Mouse (Mus musculus) C2C12 (cell line): ENCODE results near the gene Cfap61. TPM values are rescaled to one million over a fixed set of nuclear protein-coding genes. Genes with fewer than 3 reads are reported as not detected.

ENCODE experiments used
- H3K27me3 ChIP-seq: one replicate; pipeline ENCODE4 v1.6.1; 2011; ENCODE audit not compliant: control insufficient read depth, insufficient read depth, insufficient read length
- H3K36me3 ChIP-seq: one replicate; pipeline ENCODE4 v1.6.1; 2011; ENCODE audit not compliant: control insufficient read depth, insufficient read depth
- H3K4me3 ChIP-seq: one replicate; pipeline ENCODE4 v1.5.1; 2011; ENCODE audit warnings: mild to moderate bottlenecking, control low read depth; ENCODE audit not compliant: poor library complexity, insufficient read depth, severe bottlenecking
- H3K79me2 ChIP-seq: one replicate; pipeline ENCODE4 v1.6.1; 2011; ENCODE audit not compliant: control insufficient read depth, insufficient read depth
- H3K79me3 ChIP-seq: one replicate; pipeline ENCODE4 v1.6.1; 2011; ENCODE audit warnings: low read depth, control low read depth
- H3ac ChIP-seq: one replicate; pipeline ENCODE3; 2011; ENCODE audit warnings: low read depth; ENCODE audit not compliant: control insufficient read depth, insufficient read length
- CEBPB ChIP-seq: IDR thresholded peaks from one replicate; pipeline ENCODE4 v1.6.1; 2011; ENCODE audit warnings: low read depth, mild to moderate bottlenecking, control low read depth, moderate library complexity
- CTCF ChIP-seq: IDR thresholded peaks from one replicate; pipeline ENCODE4 v1.5.1; 2011; ENCODE audit not compliant: control insufficient read depth, insufficient read depth, insufficient read length
- FOSL1 ChIP-seq: IDR thresholded peaks from one replicate; pipeline ENCODE4 v1.8.0; 2011; ENCODE audit warnings: mild to moderate bottlenecking, low read length; ENCODE audit not compliant: poor library complexity, insufficient read depth, severe bottlenecking
- MAX ChIP-seq: IDR thresholded peaks from one replicate; pipeline ENCODE4 v1.6.1; 2011; ENCODE audit warnings: mild to moderate bottlenecking, control low read depth
- MYOD1 ChIP-seq: IDR thresholded peaks from one replicate; pipeline ENCODE4 v1.6.1; 2011; ENCODE audit warnings: low read depth; ENCODE audit not compliant: control insufficient read depth, insufficient read length
- MYOG ChIP-seq: IDR thresholded peaks from one replicate; pipeline ENCODE4 v1.6.1; 2011; ENCODE audit not compliant: control insufficient read depth, insufficient read length; ENCODE audit errors: extremely low read depth
- USF1 ChIP-seq: IDR thresholded peaks from one replicate; pipeline ENCODE4 v1.6.1; 2011; ENCODE audit warnings: low read depth, mild to moderate bottlenecking, control low read depth, moderate library complexity
- polyA plus RNA-seq: library from polyadenylated mRNA; unstranded; fragments of >200 nt; fragmentation: generic; extraction: Trizol; gene quantifications from one replicate; pipeline ENCODE4 v1.2.1, GENCODE M21; 2012; ENCODE audit warnings: missing spikeins

Gene Cfap61
- polyA plus RNA-seq, 1 experiment: 0.06 TPM

GRCm38 (mm10) chr2:146239196-146239747 is 304.7 kb downstream of the Cfap61 start:
- no peak for TF ChIP-seq CEBPB
- no peak for TF ChIP-seq MYOD1
- TF ChIP-seq USF1: no peak
- no peak for TF ChIP-seq CTCF
- TF ChIP-seq FOSL1: no peak
- TF ChIP-seq MAX: no peak
- TF ChIP-seq MYOG: no peak
- H3K79me3 ChIP-seq: no peaks in the 10 kb centered on the region
- H3K79me2 ChIP-seq: no peaks in the 10 kb centered on the region
- no peak overlapping the region for H3K4me3 ChIP-seq
- no peaks in the 10 kb centered on the region for H3K27me3 ChIP-seq
- no peak overlapping the region for H3ac ChIP-seq
- no peaks in the 10 kb centered on the region for H3K36me3 ChIP-seq

DNA sequence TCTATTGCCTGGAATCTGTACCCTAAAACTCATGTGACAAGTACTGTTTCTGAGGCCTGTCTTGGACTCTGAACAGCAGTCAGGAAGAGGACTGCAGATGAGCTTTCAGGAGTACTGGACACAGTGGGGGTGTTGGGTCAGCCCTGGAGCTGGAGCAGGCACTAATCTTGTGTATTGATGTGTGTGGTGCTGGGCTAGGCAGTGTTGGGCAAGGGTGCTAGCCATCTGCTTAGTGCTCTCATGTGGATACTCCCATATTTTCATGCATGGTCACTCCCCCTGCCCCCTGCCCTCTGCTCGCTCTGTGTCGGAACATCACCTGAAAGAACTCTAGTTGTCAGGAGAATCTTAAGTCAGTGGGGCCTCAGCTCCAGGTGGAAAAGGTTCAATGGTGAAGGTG is 309.5 kb downstream of the Cfap61 start:
- H3K4me3 ChIP-seq: no peak overlapping the region
- H3K36me3 ChIP-seq: no peaks in the 10 kb centered on the region
- TF ChIP-seq MYOG (no peak), USF1 (no peak), MYOD1 (no peak), CEBPB (no peak), CTCF (no peak), FOSL1 (no peak), MAX (no peak)

DNA sequence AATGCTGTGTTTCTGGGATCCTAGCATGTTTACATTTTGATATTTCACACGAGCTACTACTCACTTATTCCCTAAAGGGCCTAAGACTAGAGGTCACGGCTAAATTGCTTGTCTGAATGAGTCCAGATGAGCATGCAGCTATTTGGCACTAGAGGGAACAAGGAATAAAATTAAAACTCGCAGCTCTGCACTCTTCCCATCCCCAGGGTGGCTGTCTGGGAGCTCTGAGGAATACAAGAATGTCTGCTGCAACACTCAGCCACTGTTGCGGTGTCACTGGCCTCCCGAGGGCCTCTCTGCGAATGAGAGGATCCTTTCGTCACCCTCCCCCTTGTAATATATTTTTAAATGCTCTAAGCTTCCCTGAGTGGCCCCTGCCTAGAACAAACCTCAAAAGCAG is 310.8 kb downstream of the Cfap61 start:
- TF ChIP-seq MYOD1 (no peak), MYOG (no peak), CEBPB (no peak), MAX (no peak), FOSL1 (no peak), CTCF (no peak), USF1 (no peak)
- Histone ChIP-seq H3K36me3 (no peaks in the 10 kb centered on the region), H3ac (no peak overlapping the region), H3K79me2 (no peaks in the 10 kb centered on the region), H3K27me3 (no peaks in the 10 kb centered on the region), H3K4me3 (no peak overlapping the region), H3K79me3 (no peaks in the 10 kb centered on the region)

More for the DNA sequence above, 309.5 kb downstream of the Cfap61 start:
- no peaks in the 10 kb centered on the region for H3K27me3 ChIP-seq
- no peaks in the 10 kb centered on the region for H3K79me3 ChIP-seq
- no peaks in the 10 kb centered on the region for H3K79me2 ChIP-seq
- no peak overlapping the region for H3ac ChIP-seq

GRCm38 (mm10) chr2:146246409-146247075 is 312.0 kb downstream of the Cfap61 start:
- Histone ChIP-seq H3K27me3 (no peaks in the 10 kb centered on the region), H3K79me3 (no peaks in the 10 kb centered on the region), H3ac (no peak overlapping the region), H3K79me2 (no peaks in the 10 kb centered on the region), H3K36me3 (no peaks in the 10 kb centered on the region), H3K4me3 (no peak overlapping the region)
- TF ChIP-seq CTCF (no peak), MAX (no peak), MYOD1 (no peak), USF1 (no peak), MYOG (no peak), FOSL1 (no peak), CEBPB (no peak)

DNA sequence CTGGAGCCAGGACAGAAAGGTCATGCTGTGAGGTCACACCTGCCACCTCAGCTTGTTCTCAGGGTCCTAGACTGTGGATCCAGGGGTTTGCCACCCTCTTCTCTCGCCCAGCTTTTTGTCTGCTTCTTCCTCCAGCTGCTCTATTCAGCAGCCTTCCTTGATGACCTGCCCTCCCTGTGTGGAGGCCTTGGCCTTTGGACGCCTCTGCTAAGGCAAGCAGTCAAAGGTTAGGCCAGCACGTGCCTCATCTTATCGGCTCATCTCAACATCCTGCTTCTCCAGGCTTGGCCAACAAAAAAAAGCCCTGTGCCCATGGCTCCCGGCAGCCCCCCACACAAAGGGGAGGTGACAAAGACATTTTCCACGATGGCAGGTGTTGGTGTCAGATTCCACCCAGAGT is 313.0 kb downstream of the Cfap61 start:
- Histone ChIP-seq H3ac (no peak overlapping the region), H3K79me3 (no peaks in the 10 kb centered on the region), H3K4me3 (no peak overlapping the region), H3K79me2 (no peaks in the 10 kb centered on the region), H3K27me3 (no peaks in the 10 kb centered on the region), H3K36me3 (no peaks in the 10 kb centered on the region)
- TF ChIP-seq CTCF (no peak), MAX (no peak), FOSL1 (no peak), CEBPB (no peak), USF1 (no peak), MYOG (no peak), MYOD1 (no peak)

DNA sequence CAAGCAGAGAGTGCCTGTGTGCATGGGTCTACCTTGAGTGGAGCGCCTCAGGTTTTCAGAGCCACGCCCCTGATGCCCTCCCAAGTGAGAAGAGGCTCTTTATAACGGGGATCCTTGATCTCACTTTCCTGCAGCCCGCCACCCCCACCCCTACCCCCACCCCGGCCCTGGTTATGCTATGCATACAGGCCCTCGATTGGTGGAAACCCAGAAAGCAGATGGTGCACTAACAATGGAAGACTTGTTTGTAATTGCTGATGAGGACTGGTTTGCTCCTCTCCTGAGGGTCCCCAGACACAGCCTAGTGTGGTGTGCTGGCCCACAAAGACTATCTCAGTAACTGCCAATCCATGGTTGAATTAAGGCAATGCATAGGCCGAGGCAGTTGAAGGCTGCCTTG is 314.4 kb downstream of the Cfap61 start:
- TF ChIP-seq MYOD1: no peak
- TF ChIP-seq CTCF: no peak
- no peak for TF ChIP-seq CEBPB
- no peak for TF ChIP-seq MYOG
- no peak for TF ChIP-seq MAX
- no peak for TF ChIP-seq FOSL1
- no peak for TF ChIP-seq USF1
- no peaks in the 10 kb centered on the region for H3K27me3 ChIP-seq
- no peaks in the 10 kb centered on the region for H3K79me3 ChIP-seq

More for the DNA sequence above, 314.4 kb downstream of the Cfap61 start:
- H3K36me3 ChIP-seq: no peaks in the 10 kb centered on the region
- H3K79me2 ChIP-seq: no peaks in the 10 kb centered on the region
- no peak overlapping the region for H3ac ChIP-seq
- no peak overlapping the region for H3K4me3 ChIP-seq
